Mouse (Mus musculus) lung, adult 2 months (tissue): Measurements from ENCODE around the gene Xpa.

Experiments used
- CTCF ChIP-seq: fragments of 200-500 bp; IDR thresholded peaks from 2 replicates; pipeline ENCODE4 v1.5.1; 2011; ENCODE audit warnings: mild to moderate bottlenecking, low read length, control low read depth; ENCODE audit not compliant: insufficient read depth
- POLR2A ChIP-seq: fragments of 200-500 bp; IDR thresholded peaks from 2 replicates; pipeline ENCODE4 v1.6.1; 2011; ENCODE audit warnings: low read depth, mild to moderate bottlenecking, control low read depth, low read length, borderline replicate concordance; ENCODE audit errors: extremely low read depth

DNA sequence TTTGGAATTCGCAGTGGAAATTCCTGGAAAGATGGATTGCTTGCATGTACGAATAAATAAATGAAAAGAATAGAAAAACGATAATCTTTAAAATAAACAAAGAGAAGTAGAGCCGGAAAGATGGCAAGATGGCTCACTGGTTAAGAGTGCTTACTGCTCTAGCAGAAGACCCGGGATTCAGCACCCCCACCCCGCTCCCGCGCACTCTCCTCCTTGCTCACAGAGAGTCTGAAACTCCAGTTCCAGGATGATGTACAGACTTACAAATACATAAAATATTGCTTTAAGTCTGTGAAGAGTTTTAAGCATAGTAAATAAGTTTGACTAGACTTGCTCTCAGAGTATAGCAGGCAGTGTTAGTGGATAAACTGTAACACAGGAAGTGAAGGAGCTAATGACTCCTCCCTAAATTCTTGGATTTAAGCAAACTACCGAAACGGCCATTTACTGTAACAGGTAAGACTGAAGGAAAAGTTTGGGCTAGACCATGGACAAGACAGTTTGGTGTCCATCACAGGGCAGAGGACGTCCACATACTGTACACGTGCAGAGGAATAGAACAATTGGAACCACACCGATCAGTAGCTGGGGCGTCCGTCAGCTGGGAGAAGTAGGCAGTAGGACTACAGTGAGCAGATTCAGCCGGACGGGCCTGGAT lies 58.4 kb downstream of the Xpa start:
- TF ChIP-seq POLR2A (no peak), CTCF (no peak)
